Mouse (Mus musculus) left cerebral cortex, adult 11 months (tissue): ENCODE data around the gene Gucd1.
"Not testable (repeated sequence)": the region's sequence is repeated elsewhere in the genome, so short reads cannot be mapped to it uniquely, and the experiment has no call there.

Source experiments
- DNase-seq: peaks from one replicate; pipeline ENCODE4 v3.0.0; 2022; ENCODE audit warnings: low spot score

Gucd1 gene

GRCm38 (mm10) chr10:75430633-75431032 is 87.1 kb downstream of the Gucd1 start:
- DNase-seq: no peak

DNA sequence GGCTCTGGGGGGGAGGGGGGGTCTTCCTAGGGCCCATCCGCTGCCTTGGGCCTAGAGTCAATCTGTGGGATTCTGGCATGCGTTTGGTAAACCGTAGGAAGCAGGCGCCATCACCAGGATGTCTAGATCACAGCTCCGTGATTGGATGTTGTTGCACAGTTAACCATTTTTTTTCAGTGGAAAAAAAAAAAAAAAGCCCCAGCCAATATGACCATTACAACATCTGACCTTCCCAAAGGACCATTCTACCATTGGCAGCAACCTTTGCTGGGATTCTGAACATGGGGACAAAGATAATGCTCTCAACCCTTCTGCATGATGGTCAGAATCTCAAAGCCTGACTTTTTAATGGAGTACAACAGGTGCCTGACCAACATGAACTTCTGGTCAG is 87.6 kb downstream of the Gucd1 start:
- no peak for DNase-seq

DNA sequence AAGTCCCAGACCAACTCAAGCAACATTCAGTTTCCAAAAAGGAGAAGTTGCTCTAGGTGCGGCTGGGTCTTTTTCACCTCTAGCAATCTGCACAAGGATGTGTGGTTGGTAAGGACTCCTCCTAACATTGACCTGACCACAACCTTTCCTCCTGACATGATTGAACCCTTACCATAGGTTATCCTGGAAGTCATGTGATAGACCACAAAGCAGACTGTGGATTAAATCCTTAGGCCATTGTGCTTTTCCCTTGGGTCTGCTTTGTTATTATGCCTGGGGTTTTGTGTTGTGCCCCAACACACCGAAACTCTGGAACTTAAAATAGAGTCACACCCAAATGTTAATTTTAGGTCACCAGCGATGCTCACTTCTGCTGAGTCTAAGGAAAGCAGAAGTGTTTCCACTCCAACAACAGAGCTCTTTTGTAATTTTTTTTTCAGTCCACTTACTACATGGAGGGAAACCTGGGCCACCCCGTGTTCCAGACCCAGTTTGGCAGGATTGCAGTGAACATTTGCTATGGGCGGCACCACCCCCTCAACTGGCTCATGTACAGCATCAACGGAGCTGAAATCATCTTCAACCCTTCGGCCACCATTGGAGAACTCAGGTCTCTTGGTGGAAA is 88.1 kb downstream of the Gucd1 start:
- DNase-seq: no peak

DNA sequence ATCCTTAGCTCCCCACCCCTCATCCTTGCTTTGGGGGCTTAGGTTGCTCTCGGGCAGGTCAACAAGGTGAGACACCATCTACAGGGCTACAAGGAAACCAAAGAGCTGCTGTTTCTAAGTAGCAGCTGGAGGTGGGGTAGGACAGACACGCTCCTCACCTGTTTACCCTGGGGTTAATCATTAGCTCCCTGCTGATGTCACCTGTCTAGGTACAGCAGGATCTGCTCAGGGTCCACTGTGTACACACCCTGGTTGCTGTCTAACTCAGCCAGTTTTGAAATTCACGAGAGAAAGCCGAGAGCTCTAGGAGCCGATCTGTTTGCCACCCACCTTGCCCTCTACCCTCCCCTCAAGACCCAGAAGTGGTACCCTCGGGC is 88.8 kb downstream of the Gucd1 start:
- DNase-seq: no peak

DNA sequence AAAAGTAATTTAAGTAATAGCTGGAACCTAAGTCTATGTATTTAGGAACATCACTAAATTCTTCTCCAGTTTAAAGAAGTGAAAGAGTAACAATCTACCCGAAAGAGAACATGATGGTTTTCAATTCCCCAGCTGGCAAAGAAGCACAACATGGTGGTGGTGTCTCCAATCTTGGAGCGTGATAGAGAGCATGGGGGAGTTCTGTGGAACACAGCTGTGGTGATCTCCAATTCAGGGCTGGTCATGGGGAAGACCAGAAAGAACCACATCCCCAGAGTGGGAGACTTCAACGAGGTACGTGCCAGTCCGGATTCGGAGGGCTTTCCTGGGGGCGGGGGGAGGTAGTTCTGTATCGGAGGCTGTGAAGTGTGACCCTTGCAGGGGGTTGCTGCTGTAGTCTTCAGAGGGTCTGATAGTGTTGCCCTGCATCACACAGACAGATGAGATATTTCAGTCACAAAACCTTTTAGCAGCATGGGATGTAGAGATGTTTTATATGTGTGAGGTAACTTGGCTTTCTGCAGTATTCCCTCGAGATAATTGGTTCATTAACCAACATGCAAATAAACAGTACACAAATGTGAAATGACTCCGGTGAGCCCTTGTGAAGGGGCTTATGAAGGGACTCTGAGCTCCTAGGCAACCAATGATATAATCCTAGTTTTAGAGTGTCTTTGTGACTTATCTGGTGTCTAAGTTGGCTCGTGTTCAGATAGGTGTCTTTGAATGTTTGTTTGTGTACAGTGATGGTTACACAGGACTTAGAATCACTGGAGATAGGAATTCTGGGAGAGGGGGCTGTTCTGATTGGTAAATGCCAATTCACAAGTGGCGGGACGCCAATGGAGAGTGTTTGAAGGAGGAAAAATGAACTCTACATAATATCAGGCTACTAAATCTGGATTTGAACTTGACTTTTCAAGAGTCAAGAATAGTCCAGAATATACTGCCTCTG is 89.4 kb downstream of the Gucd1 start:
- DNase-seq: no peak

DNA sequence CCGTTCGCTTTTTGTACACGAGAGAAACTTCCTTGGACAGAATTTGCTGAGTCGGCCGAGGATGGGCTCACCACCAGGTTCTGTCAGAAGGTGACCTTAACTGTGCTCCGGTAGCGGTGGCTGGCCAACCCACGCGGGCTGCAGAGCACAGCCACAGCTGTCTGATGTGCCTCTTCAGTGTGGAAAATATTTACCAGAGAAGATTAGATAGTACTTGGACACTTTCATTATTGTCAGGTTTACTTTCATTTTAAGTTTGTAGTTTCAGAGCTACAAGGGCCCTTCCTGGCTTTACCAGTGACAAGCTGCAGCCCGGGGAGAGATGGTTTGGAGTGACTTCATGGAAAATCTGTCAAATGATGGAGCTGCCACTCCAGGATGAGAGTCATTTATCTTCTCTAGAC is 93.3 kb downstream of the Gucd1 start:
- DNase-seq: no peak

GRCm38 (mm10) chr10:75418747-75419146 is 99.0 kb downstream of the Gucd1 start:
- no peak for DNase-seq

DNA sequence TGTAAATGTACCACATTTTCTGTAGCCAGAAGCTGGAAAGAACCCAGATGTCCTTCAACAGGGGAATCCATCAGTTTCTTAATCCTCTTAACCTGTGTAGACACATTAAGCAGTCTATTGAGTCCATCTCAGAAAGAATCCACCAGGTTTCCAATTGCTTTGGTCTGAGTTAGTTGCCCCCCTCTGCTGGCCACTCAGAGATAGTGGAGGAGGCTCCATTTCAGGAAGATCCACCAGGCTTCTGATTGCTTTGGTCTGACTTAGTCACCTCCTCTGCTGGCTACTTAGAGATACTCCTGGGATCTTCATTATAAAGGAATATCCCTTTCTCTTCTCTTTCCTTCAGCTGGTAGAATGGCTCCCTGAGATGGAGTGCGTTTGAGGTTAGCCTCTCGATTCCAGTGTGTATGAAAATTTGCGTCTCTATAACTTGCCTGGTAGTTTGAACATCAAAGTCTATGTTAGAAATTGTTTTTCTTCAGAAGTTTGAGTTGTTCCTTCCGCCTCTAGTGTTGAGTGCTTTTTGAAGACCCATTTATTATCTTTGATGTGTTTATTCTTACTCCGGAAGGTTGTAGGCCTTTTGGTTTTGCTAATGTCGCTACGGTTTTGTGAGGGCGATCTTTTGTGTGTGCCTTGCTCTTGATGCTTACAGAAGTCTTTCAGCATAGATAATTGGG is 100.3 kb downstream of the Gucd1 start:
- no peak for DNase-seq

GRCm38 (mm10) chr10:75414925-75415324 is 102.8 kb downstream of the Gucd1 start:
- no peak for DNase-seq

GRCm38 (mm10) chr10:75412114-75413103 is 105.4 kb downstream of the Gucd1 start:
- DNase-seq: no peak

DNA sequence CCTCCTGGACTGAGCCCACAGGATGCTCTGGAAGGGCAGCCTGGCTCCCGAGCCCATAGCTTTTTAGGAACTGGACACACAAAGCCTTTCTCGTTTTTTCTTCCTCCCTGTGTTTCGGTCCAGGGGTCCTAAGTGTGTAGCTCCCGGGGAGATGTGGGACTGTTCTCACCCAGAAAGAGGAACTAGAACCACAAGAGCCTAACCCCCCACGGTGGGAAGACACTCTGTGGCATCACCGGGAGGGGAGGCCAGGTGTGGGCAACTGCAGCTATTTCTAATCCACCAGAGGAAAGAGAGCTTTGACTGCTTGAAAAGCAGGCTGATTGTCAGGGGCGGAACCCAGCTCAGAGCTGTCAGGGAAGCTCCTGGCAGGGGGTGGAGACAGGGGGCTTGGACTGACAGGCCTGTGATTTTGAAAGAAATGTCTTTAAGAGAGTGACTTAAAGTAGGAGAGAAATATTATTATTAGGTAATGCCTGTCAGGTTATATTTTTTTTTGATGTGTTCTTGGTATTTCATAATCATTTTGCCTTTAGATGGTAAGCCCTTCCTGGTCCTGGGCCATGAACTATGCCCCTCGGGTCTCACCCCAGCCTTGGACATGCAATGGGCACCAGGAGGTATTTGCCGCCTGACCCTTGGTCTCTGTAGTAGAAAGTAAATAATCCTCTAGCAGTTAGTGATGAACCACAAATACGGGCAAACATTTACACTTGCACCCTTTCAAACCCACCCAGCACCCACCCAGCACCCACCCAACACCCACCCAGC is 106.2 kb downstream of the Gucd1 start:
- not testable (repeated sequence) for DNase-seq

DNA sequence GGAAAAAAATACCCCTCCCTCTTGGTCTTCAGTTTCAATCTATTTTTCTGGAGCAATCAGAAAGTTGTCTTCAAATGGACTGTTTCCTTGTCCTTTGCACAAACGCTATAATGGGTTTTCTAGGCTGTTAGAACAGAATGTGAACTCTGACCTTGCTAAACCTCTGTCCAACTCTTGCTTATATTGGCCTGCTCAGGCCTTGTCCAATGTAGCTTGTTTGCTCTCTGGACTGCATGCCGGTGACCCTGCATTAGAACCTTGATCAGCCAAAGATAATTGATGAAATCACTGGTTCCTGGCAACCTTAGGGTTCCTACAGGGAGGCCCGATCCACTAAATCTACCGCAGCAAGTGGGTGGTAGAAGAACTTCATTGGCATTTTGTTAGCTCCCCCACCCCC is 110.0 kb downstream of the Gucd1 start:
- DNase-seq: no peak

- no peak for DNase-seq
These were observed 111.0 kb downstream of the Gucd1 start for GRCm38 (mm10) chr10:75406755-75407154.

GRCm38 (mm10) chr10:75405916-75406315 is 111.9 kb downstream of the Gucd1 start:
- no peak for DNase-seq

GRCm38 (mm10) chr10:75400958-75401357 is 116.8 kb downstream of the Gucd1 start, which contains the start of gene Upb1:
Gene Upb1, plus strand, starts transcription at chr10:75401115.
- no peak for DNase-seq

GRCm38 (mm10) chr10:75396966-75397365 is 120.8 kb downstream of the Gucd1 start:
- no peak for DNase-seq

- DNase-seq: no peak
These were observed 123.0 kb downstream of the Gucd1 start for GRCm38 (mm10) chr10:75394796-75395195.

GRCm38 (mm10) chr10:75390832-75391231 is 126.9 kb downstream of the Gucd1 start:
- DNase-seq: no peak

GRCm38 (mm10) chr10:75390156-75390555 is 127.6 kb downstream of the Gucd1 start:
- DNase-seq: no peak

DNA sequence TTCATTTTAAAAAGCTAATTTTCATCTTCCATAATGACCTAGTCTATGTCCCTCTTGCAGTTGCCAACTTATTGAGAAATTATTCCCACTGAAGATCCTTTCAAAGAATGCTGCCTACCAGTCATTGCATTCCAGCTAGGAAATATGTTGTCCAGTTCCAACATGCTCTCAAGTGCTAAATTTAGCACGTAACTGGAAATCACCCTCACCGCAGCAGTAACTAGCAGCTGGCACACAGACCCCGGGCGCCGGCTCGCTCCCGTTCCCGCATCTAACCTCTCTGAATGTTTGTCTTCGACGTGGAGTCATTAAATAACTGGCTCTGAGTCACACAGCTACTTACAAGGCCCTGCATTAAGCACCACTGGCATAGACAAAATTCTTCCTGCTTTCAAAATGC is 139.1 kb downstream of the Gucd1 start:
- DNase-seq: no peak
